Mouse (Mus musculus) lung, postnatal 36 days (tissue): ENCODE results near the gene Frs3.
A peak's percentile ranks its signal among the peaks of the same experiment; 100 is the strongest.

ENCODE experiments used
- DNase-seq: peaks from one replicate; pipeline ENCODE4 v3.0.0; 2022; ENCODE audit warnings: mixed read lengths

Frs3 gene

DNA sequence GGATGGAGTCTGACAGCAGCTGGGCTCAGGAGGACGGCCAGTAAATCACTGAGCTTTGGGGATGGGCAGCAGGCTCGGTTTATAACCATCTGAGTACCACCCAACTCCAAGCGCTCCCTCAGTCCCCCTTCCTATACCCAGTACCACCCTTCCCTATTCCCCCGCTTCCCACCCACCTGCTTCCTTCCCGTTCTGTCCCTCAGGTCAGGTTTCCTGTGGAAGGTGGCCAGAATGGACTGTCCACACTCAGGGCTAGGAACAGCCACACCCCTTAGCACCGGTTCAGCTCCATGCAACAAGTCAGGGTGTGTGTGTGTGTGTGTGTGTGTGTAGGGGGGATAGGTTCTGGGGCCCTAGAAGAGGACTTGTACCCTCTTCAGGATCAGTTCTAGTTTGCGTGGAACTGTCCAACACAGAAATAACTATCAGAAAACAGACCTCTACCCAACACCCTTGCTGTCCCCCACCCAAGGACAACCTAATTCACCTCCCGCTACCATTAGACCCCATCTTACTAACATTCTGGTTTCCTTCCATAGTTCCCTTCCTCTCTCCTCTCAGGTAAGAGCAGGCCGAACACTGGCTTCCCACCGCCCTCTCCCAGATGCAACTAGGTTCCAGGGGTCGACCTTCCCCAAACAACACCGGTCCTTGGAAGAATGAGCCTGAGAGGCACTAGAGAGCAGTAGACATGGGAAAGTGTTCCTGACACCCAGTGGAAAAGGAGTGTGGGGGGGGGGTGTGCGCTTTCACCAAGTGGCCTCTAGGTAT is 5.0 kb downstream of the Frs3 start:
- DNase-seq, result no peak

DNA sequence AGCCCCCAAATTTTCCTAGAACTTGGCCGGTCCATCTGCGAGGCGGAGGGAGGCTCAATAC is 5.4 kb downstream of the Frs3 start, which contains the start of gene Gm21981:
TSS of gene Gm21981 (minus strand) at position 14 of the 61 bp plus-strand sequence.
- DNase-seq, result no peak

DNA sequence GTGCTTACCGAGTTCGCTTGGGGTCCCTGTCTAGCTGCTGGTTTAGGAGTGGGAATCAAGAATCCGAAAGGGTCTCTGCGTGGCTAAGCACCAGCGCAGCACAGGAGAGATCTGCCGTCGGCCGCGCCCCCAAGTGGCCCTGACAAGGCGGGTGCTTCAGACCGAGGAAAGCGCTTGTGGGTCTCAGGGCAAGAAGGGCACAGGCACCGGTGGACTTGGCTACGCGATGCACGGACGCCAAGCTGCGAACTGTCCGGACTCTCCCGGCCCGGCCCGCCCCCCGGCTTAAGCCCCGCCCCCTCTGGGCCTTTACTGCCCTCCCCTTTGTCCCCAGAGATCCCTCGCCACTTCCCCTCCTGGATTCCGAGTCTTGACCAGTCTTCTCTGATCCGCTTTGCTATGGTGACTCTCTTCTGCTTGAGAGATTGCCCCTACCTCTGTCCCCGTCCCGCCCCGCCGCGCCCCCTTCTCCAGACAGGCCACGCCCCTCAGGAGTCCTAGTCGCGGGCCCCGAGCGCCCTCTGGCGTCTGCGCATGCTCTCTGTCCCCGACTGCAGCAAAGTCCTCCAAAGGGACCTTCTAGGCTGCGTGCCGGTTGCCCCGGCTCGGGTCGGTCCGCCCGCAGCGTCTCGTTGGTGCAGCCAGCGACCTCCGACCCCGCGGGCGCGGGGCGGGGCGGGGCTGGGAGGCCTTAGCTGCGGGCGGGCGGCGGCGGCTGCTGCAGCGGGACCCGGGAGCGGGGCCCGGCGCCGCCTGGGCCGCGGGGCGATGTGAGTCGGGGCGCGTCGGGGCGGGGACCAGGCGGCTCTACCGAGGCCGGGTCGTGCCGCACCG is 5.9 kb downstream of the Frs3 start, which contains the start of gene Prickle4:
TSS of gene Prickle4 (minus strand) at position 234 of the 834 bp plus-strand sequence.
- peak; percentile 98 for DNase-seq

DNA sequence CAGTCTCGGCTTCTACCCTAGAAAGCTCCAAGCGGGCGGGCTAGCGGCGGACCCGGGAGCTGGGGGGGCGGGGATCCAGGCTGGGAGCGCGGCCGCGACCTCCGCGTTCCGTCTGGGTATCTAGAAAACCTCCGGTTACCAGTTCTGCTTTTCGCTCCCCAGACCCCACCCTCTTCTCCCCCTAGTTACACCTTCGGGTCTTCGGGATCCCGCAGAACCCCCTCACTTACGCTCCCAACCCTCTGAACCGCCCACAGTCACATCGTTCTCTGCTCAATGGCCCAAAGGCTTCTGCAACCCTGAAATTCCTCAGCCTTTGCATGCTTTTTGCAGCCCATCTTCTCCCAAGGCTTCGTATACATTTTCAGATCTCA is 6.5 kb downstream of the Frs3 start:
- no peak for DNase-seq

DNA sequence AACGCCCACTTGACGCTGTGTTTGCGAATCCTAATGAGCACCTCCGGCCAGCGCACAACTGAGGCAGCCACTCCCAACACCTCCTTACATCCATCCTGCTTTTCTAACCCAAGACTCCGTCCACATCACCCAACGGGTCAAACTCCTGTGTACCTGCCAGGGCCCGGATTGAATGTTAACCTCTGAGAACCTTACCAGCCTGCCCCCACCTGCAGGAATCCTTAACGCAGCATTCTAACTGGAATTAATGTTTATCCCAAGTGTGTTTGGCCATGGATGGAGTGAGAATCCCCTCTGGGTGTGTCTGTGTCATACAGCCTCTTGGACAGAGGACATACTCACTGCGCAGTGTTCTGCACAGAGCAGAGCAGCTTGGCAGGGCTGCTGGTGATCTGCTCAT is 9.3 kb downstream of the Frs3 start:
- DNase-seq, result no peak

DNA sequence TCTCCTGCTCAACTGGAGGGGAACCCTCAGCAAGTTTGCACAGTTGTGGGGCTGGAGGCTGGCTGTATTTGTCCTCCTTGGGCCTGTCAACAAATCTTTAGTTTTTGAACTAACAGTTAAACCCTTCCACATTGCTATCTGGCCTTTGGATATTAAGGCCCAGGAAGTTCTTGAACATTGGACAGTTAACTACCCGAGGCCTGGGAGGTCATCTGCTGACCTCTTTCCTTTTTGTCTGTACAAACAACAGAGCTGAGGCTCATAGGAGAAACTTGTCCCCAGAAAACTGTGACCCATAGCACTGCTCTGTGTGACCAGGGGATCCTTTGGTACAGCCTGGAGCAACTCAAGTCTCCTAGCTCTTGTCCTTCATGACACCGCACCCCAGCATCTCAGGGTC is 10.2 kb downstream of the Frs3 start:
- DNase-seq, result no peak

DNA sequence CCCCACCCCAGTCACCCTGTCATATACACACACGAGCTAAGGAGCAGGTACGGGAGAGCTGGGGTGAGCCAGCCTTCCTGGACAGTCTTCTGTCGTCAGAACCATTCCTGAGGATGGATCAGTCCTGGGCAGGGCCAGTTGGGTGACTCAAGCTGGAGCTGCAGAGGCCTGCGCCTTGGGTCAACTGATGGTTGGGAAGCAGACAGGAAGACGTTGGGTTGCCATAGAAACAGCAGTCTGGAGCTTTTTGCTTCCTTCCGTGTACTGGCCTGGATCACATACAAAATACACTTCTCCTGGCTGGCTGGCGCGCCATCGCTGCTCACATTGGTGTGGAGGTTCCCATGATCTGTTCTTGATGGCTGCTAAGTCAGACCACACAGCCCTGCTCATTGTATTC is 13.0 kb downstream of the Frs3 start:
- DNase-seq, result no peak

DNA sequence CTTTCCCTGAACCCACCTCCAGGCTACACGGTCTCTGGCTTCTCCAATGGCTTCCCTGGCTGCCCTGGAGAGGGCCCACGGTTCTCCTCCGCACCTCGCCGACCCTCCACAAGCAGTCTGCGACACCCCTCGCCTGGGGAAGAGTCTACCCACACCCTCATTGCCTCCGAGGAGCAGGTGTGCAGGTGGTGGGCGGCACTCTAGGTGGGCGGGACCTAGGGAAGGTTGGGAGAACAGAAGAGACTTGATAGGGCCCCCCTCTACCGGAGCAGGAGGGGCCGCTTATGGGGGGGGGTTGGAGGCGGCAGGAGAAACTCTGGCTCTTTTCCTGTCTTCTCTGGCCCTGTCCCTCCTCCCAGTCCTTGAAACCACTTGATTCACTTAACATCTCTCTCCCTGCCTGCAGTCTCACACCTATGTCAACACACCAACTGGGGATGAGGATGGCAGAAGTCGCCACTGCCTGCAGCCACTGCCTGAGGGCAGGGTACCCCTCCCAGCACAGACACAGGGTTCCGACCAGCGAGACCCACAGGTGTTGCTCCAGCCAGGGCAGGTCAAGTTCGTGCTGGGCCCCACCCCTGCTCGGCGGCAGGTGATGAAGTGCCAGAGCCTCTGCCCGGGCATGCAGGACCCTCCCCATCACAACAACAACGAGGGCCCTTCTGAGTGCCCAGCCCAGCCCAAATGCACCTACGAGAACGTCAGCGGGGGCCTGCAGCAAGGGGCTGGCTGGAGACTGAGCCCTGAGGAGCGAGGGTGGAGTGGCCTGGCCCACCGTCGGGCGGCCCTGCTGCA is 13.9 kb downstream of the Frs3 start:
- DNase-seq, result no peak

DNA sequence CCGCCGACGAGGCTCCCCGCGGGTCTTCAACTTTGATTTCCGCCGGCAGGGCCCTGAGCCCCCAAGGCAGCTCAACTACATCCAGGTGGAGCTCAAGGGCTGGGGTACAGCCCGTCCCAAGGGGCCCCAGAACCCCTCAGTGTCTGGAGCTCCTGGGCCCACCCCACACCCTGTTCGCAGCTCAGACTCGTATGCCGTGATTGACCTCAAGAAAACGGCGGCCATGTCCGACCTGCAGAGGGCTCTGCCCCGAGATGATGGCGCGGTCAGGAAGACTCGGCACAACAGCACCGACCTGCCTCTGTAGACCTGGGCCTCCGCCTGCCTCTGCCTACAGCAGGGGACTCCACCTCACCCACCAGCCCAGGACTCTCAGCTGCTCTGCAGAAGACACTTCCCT is 14.7 kb downstream of the Frs3 start:
- no peak for DNase-seq

DNA sequence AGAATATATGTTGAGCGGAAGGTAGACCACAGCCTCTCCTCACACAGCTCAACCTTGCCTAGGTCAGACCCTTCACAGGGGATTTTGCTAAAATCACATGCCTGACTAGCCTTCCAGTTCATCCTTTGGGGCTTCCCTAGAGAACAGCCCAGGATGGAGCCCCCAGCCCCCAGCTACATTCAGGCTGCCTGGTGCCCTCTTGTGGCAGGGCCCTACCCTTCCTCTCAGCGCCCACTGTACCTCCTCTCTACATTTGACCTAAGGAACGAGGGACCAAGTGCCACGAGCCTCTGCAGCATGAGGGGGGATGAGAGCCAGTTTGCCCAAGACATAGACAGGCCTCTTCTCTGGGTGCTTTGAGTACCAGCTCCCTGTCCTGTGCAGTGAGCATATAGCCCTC is 15.9 kb downstream of the Frs3 start:
- DNase-seq, result no peak

DNA sequence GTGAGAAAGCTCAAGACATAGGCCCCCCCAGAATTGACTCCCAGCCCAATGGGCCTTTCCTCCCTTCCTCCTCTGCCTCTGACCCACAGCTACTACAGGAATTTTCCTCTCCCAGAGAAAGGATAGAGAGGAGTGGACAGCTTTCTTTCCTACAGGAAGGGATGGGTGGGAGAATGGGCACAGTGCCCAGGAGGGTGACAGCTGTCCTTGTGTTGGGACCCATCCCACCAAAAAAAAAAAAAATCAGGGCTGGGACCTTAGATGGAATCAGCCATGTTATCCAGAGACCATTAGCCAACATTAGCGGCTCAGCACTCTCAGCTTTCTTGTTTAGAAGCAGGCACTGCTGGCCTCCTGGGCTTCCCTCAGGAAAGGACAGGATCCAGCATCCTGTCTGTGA is 17.4 kb downstream of the Frs3 start:
- no peak for DNase-seq

DNA sequence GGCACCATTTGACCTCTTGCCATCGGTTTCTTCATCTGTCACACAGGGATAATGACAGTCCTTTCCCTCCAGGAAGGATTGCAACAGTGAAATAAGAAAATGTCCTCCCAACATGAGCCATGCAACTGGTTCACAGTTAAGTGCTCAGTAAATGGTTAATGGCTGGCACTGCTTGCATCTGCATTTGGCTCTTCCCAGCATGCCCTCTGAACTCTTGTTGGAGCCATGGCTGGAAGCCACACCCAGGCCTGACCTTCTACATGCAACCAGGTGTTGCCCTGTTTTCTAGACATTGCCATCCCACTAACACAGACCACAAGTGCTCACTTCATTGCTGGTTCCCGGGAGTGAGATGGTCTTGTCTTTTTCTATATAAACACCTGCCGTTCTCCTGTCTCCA is 19.1 kb downstream of the Frs3 start:
- no peak for DNase-seq

DNA sequence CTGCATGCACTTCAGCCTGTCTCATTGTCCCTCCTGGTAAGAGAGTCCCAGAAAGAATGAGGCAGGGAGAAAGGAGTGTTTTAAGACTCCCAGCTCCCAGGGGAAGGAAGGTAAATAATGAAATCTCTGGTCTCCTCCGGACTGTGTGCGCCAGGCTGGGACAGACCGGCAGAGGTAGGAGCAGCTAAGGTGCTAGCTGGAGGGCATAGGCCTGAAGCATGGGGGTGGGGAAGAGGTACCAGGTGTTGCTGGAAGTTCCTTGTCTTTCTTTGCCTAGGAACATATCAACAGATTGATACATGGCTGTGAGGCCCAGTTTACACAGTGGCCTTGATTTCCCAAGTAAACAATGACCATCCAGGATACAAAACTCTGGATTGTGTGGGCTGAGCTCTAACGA is 20.1 kb downstream of the Frs3 start:
- no peak for DNase-seq

DNA sequence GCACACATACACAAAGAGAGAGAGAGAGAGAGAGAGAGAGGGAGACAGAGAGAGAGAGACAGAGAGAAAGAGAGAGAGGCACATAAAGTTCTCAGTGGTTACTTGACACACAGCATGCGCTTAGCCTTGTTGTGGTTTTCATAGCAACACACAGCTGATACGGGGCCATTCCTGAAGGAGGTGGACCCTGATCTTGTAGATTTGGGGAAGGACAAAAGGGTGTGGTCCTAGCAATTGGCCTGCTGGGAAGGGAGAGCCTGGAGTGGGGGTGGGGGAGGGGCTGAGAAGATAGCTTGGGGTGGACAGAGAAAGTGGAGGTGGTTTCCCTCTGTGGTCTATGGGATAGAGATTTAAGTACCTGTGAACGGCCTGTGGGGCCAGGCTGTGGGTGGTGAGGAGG is 21.2 kb downstream of the Frs3 start:
- no peak for DNase-seq

DNA sequence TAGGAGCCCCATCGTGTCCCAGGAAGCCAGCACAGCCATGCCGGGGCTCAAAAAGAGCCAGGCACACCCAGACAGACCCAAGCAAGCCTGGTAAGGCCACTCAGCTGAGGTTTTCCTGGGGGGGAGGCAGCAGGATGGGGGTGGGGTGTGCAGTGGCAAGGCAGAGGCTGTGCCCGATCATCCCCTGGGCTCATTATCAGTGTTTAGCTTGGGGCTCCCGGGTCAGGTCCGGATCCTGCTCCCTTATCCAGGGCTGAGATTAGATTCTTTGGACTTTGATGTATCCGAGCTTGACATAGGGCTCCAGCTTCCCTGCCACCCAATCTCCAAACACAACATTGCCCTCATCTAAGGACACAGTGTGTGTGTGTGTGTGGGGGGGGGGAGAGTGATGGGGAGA is 23.1 kb downstream of the Frs3 start:
- no peak for DNase-seq

DNA sequence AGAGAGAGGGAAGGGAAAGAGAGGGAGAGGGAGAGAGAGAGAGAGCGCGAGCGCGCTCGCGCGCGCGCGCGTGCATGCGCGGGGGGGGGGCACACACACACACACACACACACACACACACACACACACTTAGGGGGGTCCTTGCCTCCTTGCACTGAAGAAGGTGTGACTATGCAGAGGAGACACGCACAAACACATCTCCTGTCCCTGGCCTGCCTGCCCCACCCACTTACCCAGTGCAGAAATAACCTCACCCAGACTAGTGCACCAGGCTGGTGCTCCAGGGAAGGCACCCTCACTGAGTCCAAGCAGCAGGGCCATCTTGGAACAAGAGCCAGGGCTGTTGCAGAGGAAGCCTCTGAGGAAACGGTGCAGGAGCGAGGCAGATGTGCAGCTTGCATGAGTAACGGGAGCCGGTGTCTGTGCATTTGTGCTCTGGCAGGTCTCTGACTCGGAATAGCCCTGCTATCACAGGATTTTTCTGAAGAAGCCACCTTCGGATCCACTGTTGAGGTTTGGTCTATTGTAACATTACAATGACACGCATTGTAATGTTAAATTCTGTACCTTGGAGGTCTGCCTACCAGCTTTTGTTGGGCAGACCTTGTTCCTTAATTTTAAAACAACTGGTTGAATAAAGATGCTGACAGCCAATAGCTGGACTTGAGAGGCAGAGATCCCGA is 24.2 kb downstream of the Frs3 start:
- no peak for DNase-seq

DNA sequence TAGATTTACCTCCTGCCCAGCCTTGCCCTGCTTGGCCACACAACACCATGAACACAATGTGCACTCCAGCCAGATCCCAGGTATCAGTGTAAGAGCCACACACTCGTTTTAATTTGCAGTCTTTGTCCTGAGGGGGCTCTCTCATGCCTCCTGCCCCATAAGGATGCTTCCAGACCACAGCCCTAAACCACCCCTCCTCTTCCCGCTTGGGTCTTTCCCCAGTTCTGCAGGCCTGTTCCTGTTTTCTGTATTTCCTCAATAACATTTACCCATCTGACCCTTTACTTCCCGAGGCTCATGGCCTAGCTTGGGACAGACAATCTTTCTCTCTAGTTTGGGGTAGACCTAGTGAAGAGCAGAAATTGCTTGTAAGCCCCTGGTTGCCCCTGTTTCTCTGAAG is 26.2 kb downstream of the Frs3 start:
- no peak for DNase-seq

DNA sequence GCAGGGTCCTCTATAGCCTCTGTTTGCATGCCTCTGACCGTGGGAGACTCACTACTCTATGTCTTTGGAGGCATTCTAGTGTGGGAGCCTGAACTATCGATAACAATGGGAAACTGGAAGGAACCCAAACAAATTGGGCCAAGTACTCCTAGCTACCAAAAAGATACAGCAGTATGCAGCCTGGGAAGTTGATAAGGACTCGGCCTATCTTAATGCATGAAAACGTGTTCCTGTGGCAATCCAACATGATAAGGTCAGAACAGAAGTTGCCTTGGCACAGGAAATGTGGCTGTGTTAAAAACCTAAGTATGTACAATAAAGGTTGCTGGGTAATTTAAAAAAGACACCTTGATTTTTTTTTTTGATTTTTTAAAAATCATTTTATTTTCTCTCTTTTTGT is 32.4 kb downstream of the Frs3 start:
- DNase-seq, result no peak

DNA sequence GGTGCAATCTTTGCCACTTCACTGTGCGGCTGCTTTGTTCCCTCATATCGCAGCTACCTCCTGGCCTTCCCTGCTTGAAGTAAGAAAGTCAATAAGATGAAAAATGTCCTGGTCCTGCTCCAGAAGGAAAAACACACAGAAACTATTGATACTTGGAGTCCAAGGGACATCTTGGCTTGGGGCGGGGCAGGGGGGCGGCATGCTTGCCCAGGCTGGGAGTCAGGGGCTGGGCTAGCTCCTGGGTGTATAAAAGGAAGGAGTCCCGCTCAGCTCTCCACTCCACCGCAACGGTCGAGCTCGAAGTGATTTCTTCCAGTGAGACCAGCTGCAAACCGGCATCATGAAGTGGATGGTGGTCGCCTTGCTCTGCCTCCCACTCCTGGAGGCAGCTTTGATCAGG is 37.7 kb downstream of the Frs3 start, which contains the start of gene Pgc:
TSS of gene Pgc (plus strand) at position 277 of the 400 bp plus-strand sequence.
- DNase-seq, result no peak

DNA sequence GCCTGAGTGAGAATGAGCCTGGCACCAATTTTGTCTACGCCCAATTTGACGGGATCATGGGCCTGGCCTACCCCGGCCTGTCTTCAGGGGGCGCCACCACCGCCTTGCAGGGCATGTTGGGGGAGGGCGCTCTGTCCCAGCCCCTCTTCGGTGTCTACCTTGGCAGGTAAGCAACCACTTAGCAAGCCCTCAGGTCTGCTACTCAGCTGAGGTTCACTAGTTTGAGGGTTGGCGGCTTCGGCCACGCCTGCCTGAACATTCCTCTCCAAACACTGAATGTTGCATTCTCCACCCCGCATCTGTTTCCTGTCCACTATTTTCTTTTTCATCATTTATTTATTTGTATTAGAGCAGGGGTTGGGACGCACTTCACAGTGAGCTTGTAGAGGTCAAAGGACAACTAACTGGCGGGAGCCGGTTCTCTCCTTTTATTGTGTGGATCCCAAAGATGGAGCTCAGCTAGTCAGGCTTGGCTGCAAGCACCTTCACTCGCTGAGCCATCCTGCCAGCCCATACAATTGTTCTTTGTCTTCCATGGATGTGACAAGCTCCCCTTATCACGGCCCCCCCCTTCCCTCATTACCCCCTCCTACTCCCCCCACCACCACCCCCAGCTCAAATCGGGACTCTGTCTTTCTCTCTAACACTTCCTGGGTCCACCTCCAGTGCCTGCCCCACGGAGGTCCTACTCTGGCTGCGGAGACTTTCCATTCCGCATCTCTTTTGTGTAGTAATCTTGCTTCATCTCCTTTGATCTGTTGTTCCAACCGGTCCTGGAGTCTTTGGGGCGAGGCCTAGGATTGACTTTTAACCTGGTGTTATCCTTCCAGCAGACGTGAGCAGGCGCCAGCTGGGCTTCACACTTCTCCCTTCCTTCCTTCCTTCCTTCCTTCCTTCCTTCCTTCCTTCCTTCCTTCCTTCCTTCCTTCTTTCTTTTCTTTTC is 42.1 kb downstream of the Frs3 start:
- peak; percentile 59 for DNase-seq

DNA sequence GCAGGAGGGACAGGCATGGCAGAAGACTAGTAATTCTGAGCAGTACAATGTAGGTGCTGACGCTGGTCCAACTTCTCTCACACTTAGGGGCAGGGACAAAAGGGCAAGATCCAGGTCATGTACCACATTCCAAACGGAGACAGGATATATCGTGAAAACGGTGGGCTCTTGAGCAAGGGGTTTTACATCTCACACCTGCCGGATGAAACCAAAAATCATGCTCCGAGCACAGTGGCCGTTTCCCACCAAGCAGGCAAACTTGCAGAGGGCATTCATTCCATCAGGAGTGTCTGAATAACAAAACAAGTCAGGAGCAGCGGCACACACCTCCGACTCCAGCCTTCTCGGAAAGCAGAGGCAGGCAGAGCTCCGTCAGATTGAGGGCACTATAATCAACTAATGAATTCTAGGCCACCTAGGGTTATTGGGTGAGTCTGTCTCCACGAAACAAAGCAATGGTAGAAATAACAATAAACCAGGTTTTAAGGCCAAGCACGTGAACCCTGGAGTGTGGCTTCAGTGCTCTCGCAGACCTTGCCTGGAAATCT is 46.8 kb downstream of the Frs3 start:
- no peak for DNase-seq

DNA sequence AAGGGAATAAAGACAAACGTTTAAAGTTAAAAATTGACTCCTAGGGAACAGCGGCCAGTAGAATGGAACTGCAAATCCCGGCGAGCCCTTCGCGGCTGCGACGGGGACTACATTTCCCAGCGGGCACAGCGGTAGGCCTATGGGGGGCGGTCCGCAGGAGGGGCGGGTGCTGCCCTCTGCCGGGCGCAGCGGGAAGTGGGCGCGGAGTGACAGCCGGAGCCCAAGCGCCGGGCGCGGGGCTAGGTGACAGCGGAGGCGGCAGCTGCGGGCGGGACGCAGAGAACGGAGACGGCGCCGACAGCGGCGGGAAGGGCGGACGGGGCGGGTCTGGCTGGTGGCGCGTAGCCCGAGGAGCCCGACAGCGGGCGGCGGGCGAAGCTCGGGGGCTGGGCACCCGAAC is 48.0 kb downstream of the Frs3 start, which contains the start of gene Tfeb:
TSS of gene Tfeb (plus strand) at position 175 of the 400 bp plus-strand sequence.
- peak; percentile 98 for DNase-seq
